Mouse (Mus musculus): Measurements from ENCODE around the gene Naga. TPM values are rescaled to one million over a fixed set of nuclear protein-coding genes. Genes with fewer than 3 reads are reported as not detected.

Naga gene
- total RNA-seq, 2 experiments from 2014 or later = 28.9 to 33.4 TPM

- intact Hi-C loops (cut with DNase I) = no loop called here
Observed at GRCm38 (mm10) chr15:82340414-82341035, 1.8 kb upstream of the Naga start.

GRCm38 (mm10) chr15:82339634-82340254 is 1.0 kb upstream of the Naga start:
- no peak for DNase-seq
- intact Hi-C loops (cut with DNase I) = no loop called here

More at GRCm38 (mm10) chr15:82340414-82341035, 1.8 kb upstream of the Naga start:
- DNase-seq = no peak

- intact Hi-C loops (cut with DNase I) = no loop called here
Observed at GRCm38 (mm10) chr15:82339150-82339549, 425 bp upstream of the Naga start.

GRCm38 (mm10) chr15:82337875-82338274 is 850 bp downstream of the Naga start:
- no peak for DNase-seq
- intact Hi-C loops (cut with DNase I) = no loop called here

More at GRCm38 (mm10) chr15:82339150-82339549, 425 bp upstream of the Naga start:
- no peak for DNase-seq

- DNase-seq = no peak
- intact Hi-C loops (cut with DNase I) = no loop called here
Observed at GRCm38 (mm10) chr15:82336629-82337028, 2.1 kb downstream of the Naga start.

- intact Hi-C loops (cut with DNase I) = no loop called here
- DNase-seq = no peak
Observed at GRCm38 (mm10) chr15:82335194-82335593, 3.5 kb downstream of the Naga start.

- no peak for DNase-seq
- intact Hi-C loops (cut with DNase I) = no loop called here
Observed at GRCm38 (mm10) chr15:82325382-82325781, 13.3 kb downstream of the Naga start.

- no peak for DNase-seq
- intact Hi-C loops (cut with DNase I) = no loop called here
Observed at GRCm38 (mm10) chr15:82322195-82322594, 16.5 kb downstream of the Naga start.

GRCm38 (mm10) chr15:82319613-82320012 is 19.1 kb downstream of the Naga start:
- no peak for DNase-seq
- intact Hi-C loops (cut with DNase I) = no loop called here

- intact Hi-C loops (cut with DNase I) = no loop called here
Observed at GRCm38 (mm10) chr15:82317839-82318238, 20.9 kb downstream of the Naga start.

GRCm38 (mm10) chr15:82308416-82308815 is 30.3 kb downstream of the Naga start:
- DNase-seq = no peak
- intact Hi-C loops (cut with DNase I) = no loop called here

More at GRCm38 (mm10) chr15:82317839-82318238, 20.9 kb downstream of the Naga start:
- DNase-seq = no peak

- DNase-seq = no peak
- intact Hi-C loops (cut with DNase I) = no loop called here
Observed at GRCm38 (mm10) chr15:82307107-82307506, 31.6 kb downstream of the Naga start.

GRCm38 (mm10) chr15:82298764-82299561 is 39.8 kb downstream of the Naga start, which contains the start of gene Wbp2nl:
Gene Wbp2nl (plus strand): TSS chr15:82298954.
- intact Hi-C loops (cut with DNase I) = no loop called here
- no peak for DNase-seq

- intact Hi-C loops (cut with DNase I) = no loop called here
- no peak for DNase-seq
Observed at GRCm38 (mm10) chr15:82294059-82294458, 44.7 kb downstream of the Naga start.

GRCm38 (mm10) chr15:82293271-82293711 is 45.4 kb downstream of the Naga start:
- DNase-seq = no peak
- intact Hi-C loops (cut with DNase I) = no loop called here

GRCm38 (mm10) chr15:82292851-82293250 is 45.9 kb downstream of the Naga start:
- intact Hi-C loops (cut with DNase I) = no loop called here
- no peak for DNase-seq

- no peak for DNase-seq
- intact Hi-C loops (cut with DNase I) = no loop called here
Observed at GRCm38 (mm10) chr15:82290252-82290651, 48.5 kb downstream of the Naga start.

- intact Hi-C loops (cut with DNase I) = no loop called here
Observed at GRCm38 (mm10) chr15:82286157-82286556, 52.6 kb downstream of the Naga start.

GRCm38 (mm10) chr15:82280638-82281037 is 58.1 kb downstream of the Naga start:
- DNase-seq = no peak
- intact Hi-C loops (cut with DNase I) = no loop called here

More at GRCm38 (mm10) chr15:82286157-82286556, 52.6 kb downstream of the Naga start:
- DNase-seq = no peak

Measured in heart, postnatal 14 days (tissue).